Mouse (Mus musculus) MEL (cell line): ENCODE data around the gene Sytl3. TPM values are rescaled to one million over a fixed set of nuclear protein-coding genes. Genes with fewer than 3 reads are reported as not detected.
A peak's percentile ranks its signal among the peaks of the same experiment; 100 is the strongest.
"Not testable (repeated sequence)": the region's sequence is repeated elsewhere in the genome, so short reads cannot be mapped to it uniquely, and the experiment has no call there.

ENCODE experiments used
- DNase-seq: peaks from one replicate; pipeline ENCODE4 v3.0.0; 2011; ENCODE audit warnings: low read depth, low spot score
- H3K27ac ChIP-seq: 2 replicates; pipeline ENCODE4 v1.5.1; 2012; ENCODE audit warnings: low read depth, mild to moderate bottlenecking, control low read depth, low read length, moderate library complexity; ENCODE audit not compliant: control insufficient read depth
- H3K27me3 ChIP-seq, 2 experiments: fragments of 150-350 bp in 1 of 2; sonication (generic) in 1 of 2; 2 replicates each; pipeline ENCODE4 v1.6.1; 2012; ENCODE audit warnings: low read length in 2 of 2, mild to moderate bottlenecking in 2 of 2, improper control_type of control experiment in 1 of 2, moderate library complexity in 1 of 2; ENCODE audit not compliant: insufficient read depth in 2 of 2, control insufficient read depth in 1 of 2
- H3K36me3 ChIP-seq, 2 experiments: 2 replicates each; pipeline ENCODE4 v1.6.1; 2012 to 2014; ENCODE audit warnings: low read length in 2 of 2, improper control_type of control experiment in 1 of 2, inconsistent platforms in 1 of 2, mild to moderate bottlenecking in 1 of 2; ENCODE audit not compliant: insufficient read depth in 2 of 2, control insufficient read depth in 1 of 2
- H3K4me1 ChIP-seq, 2 experiments: fragments of 150-350 bp in 1 of 2; sonication (generic) in 1 of 2; 2 replicates each; pipeline ENCODE4 v1.6.1; 2012; ENCODE audit warnings: low read length in 2 of 2, improper control_type of control experiment in 1 of 2, mild to moderate bottlenecking in 1 of 2; ENCODE audit not compliant: insufficient read depth in 2 of 2, control insufficient read depth in 1 of 2
- H3K4me3 ChIP-seq, 2 experiments: fragments of 150-350 bp in 1 of 2; sonication (generic) in 1 of 2; 2 replicates each; pipeline ENCODE4 v1.5.1; 2012; ENCODE audit warnings: low read depth in 2 of 2, low read length in 2 of 2, mild to moderate bottlenecking in 2 of 2, moderate library complexity in 2 of 2, control low read depth in 1 of 2, improper control_type of control experiment in 1 of 2; ENCODE audit not compliant: control insufficient read depth in 1 of 2, insufficient read depth in 1 of 2
- H3K79me2 ChIP-seq: 2 replicates; pipeline ENCODE4 v1.6.1; 2012; ENCODE audit warnings: mild to moderate bottlenecking, low read length, moderate library complexity; ENCODE audit not compliant: control insufficient read depth, poor library complexity, insufficient read depth
- H3K9ac ChIP-seq: 2 replicates; pipeline ENCODE4 v1.6.1; 2012; ENCODE audit warnings: low read depth, mild to moderate bottlenecking, control low read depth, low read length, moderate library complexity; ENCODE audit not compliant: control insufficient read depth, poor library complexity, severe bottlenecking
- H3K9me3 ChIP-seq: fragments of 150-350 bp; sonication (generic); replicated peaks from 2 replicates; pipeline ENCODE4 v1.6.1; 2012; ENCODE audit warnings: mild to moderate bottlenecking, low read length, improper control_type of control experiment, moderate library complexity; ENCODE audit not compliant: insufficient read depth
- MXI1 ChIP-seq: IDR thresholded peaks from 2 replicates; pipeline ENCODE4 v1.6.1; 2011; ENCODE audit warnings: mild to moderate bottlenecking, low read depth, low read length, improper control_type of control experiment
- NELFE ChIP-seq: IDR thresholded peaks from 2 replicates; pipeline ENCODE4 v1.6.1; 2011; ENCODE audit warnings: low read depth, low read length, improper control_type of control experiment
- NRF1 ChIP-seq: IDR thresholded peaks from 2 replicates; pipeline ENCODE4 v1.6.1; 2014; ENCODE audit warnings: low read depth, mild to moderate bottlenecking, inconsistent platforms, low read length, improper control_type of control experiment, moderate library complexity; ENCODE audit not compliant: poor library complexity, insufficient read depth, severe bottlenecking
- POLR2A ChIP-seq, 2 experiments: IDR thresholded peaks; 2 replicates each; pipeline ENCODE4 v1.6.1; 2011 to 2012; ENCODE audit warnings: low read length in 2 of 2, mild to moderate bottlenecking in 2 of 2, control low read depth in 1 of 2, improper control_type of control experiment in 1 of 2, low read depth in 1 of 2, moderate library complexity in 1 of 2; ENCODE audit not compliant: control insufficient read depth in 1 of 2, insufficient read depth in 1 of 2, poor library complexity in 1 of 2
- SIN3A ChIP-seq: IDR thresholded peaks from 2 replicates; pipeline ENCODE4 v1.6.1; 2012; ENCODE audit warnings: low read length, improper control_type of control experiment, inconsistent platforms
- polyA plus RNA-seq, 2 experiments: library from polyadenylated mRNA; stranded (reverse) in 1 of 2; unstranded in 1 of 2; fragments of >175 nt in 1 of 2; fragments of >200 nt in 1 of 2; gene quantifications; 2 replicates each; pipeline versions ENCODE4 v1.2.1 to v1.2.4; 2012; ENCODE audit warnings: low replicate concordance in 2 of 2, low read depth in 1 of 2; ENCODE audit not compliant: insufficient read length in 2 of 2, insufficient read depth in 1 of 2, missing spikeins in 1 of 2
- total RNA-seq: library from RNA; depleted of rRNA; stranded (reverse); fragments of 300-350 nt; gene quantifications from 2 replicates; pipeline ENCODE4 v1.2.3, GENCODE M21; 2012

Gene Sytl3
- total and polyA plus RNA-seq, 3 experiments: not detected

DNA sequence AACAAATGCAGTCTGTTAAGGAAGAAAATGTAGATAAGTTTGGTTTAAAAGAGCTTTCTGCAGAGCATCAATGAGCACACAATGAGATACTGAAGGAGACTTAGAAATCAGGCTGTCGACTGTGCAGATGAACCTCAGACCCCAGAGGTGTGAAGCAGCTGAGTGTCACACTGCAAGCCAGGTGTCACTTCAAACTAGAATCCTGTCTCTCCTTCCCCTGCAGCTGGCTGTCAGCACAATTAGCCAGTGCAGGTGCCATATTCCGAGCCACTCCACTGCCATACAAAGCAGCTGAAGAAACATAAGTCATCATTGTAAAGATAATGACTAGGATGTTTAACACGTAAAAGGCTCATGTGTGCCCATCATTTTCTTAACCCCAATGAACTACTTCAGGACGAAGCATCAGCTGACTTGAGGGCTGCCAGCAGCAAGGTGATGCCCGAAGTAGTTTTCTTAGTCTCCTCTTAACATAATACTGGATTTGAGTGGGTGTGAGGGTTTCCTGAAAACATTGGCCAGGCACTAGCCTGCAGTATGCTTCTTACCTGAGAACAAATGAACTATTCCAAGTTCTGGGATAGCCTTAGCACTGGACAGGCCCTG, 5.4 kb upstream of the Sytl3 start:
- not testable (repeated sequence) for H3K27ac ChIP-seq, H3K4me1 ChIP-seq, H3K79me2 ChIP-seq, H3K36me3 ChIP-seq, H3K4me3 ChIP-seq, DNase-seq, H3K9me3 ChIP-seq, H3K9ac ChIP-seq, H3K27me3 ChIP-seq

DNA sequence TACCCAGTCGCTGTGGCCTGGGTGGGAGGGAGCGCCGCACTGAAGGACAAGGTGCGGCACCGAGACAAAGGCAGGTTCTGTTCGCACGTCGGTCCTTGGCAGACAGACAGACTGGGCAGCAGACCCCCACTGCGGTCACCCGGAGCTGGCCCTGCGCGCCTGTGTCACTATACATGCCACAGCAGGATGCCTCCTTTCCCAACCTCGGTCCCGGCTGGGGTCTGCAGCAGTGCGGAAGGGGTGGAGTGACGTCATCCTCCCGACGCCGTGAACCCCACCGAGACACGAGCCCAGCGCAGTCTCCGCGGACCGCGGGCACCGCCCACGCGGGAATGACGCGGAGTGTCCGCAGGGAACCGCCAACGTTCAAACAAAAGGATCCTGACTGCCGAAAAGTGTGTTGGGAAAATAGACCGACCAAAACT, 3.8 kb upstream of the Sytl3 start:
- peak overlapping the region; percentile 69 for H3K27ac ChIP-seq

DNA sequence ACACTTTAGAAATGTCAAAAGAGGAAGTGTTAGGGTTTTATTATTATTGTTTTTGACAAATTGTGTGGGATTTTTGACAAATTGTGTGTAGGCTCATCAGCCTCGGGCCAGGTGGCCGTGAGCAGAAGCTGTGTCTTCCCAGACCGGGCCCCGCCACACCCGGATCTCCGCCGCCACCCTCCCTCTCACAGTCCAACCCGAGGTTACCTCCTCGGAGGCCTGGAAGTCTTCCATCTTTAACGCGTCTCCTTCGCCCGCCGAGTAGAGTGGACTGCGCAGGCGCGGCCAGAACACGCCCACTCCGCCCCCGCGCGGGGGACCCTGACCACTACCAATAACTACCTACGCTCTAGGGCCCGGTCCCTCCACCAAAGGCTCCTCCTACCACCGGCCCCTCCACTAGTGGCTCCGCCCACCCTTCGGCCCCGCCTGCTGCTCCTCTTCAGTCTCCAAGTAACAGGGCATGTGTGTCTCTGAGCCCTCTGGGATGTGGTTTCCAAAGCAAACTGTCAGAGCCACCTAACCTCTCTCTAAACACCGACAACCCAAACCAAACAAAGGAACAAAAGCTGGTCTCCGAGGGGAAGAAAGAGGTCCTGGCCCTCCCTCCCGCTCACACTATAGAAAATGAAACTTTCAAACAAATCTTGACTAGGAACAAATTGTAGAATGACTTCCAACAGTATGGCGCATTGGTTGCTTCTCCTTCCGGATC, 3.2 kb upstream of the Sytl3 start, which contains the start of gene Dynlt1f:
TSS of gene Dynlt1f (minus strand) at position 334 of the 715 bp plus-strand sequence.
- H3K27ac ChIP-seq: peak within 1 kb of the TSS; percentile 69
- not testable (repeated sequence) for H3K9me3 ChIP-seq, H3K4me1 ChIP-seq, H3K79me2 ChIP-seq, H3K36me3 ChIP-seq, H3K27me3 ChIP-seq
- H3K9ac ChIP-seq: peak within 1 kb of the TSS; percentile 74
- H3K4me3 ChIP-seq: peak within 1 kb of the TSS; percentile 63 to 77
- DNase-seq: peak; percentile 59
- TF ChIP-seq NRF1 (peak; percentile 49; the same call in 1 of the 2 replicates), SIN3A (peak; percentile 21; the same call in 1 of the 2 replicates), NELFE (peak; percentile 56; the same call in 1 of the 2 replicates), POLR2A (IDR thresholded peaks at IDR 0.05; ENCODE audit: control insufficient read depth in 1 of 2, insufficient read depth in 1 of 2, low read depth in 1 of 2, low read length in 2 of 2, poor library complexity in 1 of 2) (peak in 1 of 2 experiments; percentile 39; a peak in 2 of 4 replicates)

More for the DNA sequence above, 3.8 kb upstream of the Sytl3 start:
- not testable (repeated sequence) for H3K9me3 ChIP-seq, H3K79me2 ChIP-seq, H3K36me3 ChIP-seq, H3K27me3 ChIP-seq, H3K4me1 ChIP-seq
- peak overlapping the region; percentile 74 for H3K9ac ChIP-seq
- TF ChIP-seq SIN3A (peak; percentile 20; the same call in 1 of the 2 replicates), NRF1 (peak; percentile 54), MXI1 (peak; percentile 39; the same call in 1 of the 2 replicates)
- peak overlapping the region; percentile 63 to 77 for H3K4me3 ChIP-seq
- DNase-seq: peak; percentile 83

DNA sequence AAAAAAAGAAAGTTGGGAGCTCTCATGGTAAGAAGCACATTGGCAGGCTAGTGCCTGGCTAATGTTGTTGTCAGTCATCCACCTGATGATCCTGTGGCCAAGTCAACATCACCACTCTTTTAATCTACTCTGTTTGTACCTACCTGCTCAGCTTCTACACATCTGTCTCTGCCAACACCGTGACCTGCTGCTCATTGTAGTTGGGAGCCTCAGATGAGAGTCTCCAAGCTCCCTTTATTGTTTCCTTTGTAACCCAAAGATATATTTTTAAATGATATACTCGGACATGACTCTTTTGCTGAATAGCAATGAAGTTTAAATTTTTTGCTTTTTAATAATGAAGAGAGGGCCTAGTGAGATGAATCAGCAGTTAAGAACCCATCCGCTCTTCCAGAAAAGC, 2.4 kb upstream of the Sytl3 start:
- H3K36me3 ChIP-seq, DNase-seq, H3K9me3 ChIP-seq, H3K27me3 ChIP-seq, H3K4me3 ChIP-seq, H3K9ac ChIP-seq, H3K27ac ChIP-seq, H3K4me1 ChIP-seq, H3K79me2 ChIP-seq: not testable (repeated sequence)

DNA sequence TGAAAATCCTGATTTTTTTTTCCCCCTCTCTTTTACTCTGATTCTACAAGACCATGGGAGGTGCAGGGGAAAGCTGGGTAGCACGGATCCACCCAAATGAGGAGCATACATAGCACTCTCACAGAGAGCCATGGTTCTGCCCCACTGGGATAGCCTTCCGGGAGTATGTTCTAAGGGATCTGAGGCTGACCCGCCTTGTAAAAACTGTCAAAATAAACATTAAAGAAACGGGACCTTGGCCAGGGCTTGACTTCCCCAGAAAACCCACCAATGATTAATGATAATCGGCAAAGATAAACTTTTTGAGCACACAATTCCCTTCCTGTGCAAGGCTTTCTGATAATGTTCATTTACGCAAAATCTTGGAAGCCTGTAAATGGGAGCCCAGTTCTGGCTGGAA, 1.7 kb downstream of the Sytl3 start:
- not testable (repeated sequence) for H3K79me2 ChIP-seq, H3K9me3 ChIP-seq, H3K4me3 ChIP-seq, H3K36me3 ChIP-seq, H3K27me3 ChIP-seq, DNase-seq, H3K4me1 ChIP-seq, H3K9ac ChIP-seq, H3K27ac ChIP-seq

DNA sequence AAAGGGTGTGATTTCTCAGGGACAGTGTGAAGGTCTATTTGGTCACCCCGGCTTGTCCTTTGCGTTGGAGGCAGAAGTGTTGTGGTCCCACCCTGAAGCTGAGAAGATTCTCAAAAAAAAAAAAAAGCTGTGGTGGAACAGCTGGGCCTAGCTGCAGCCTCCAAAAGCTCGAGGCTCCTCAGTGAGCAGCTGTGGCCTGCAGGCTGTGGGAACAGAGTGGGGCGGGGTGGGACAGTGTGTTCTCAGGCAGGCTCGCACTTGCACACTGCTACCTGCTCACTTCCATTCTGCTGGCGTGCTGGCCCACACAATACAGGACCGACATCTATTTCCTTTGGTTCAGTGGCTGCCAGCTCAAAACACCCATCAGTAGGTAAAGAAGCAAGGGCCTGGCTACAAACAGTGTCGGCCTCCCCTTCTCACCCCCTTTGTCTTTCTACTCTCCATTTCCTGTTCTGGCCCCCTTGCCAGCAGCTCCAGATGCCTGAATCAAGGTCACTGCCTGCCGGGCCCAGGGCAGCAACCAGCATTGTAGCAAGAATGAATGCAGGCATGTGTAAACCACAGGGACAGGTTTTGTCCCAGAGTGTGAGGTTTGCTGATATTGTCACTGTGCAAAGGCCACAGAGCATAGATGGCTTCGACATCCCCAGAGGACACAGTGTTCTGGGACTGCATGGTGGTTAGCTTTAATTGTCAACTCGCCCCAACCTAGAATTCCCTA, 2.4 kb downstream of the Sytl3 start:
- H3K9me3 ChIP-seq, H3K4me1 ChIP-seq, H3K27ac ChIP-seq, H3K9ac ChIP-seq, H3K36me3 ChIP-seq, H3K4me3 ChIP-seq, H3K79me2 ChIP-seq, H3K27me3 ChIP-seq, DNase-seq: not testable (repeated sequence)
